Mouse (Mus musculus) Patski (cell line): ENCODE measurements around the gene Atp6v1g1. TPM values are rescaled to one million over a fixed set of nuclear protein-coding genes. Genes with fewer than 3 reads are reported as not detected.

Source experiments
- ATAC-seq: fragments of 100-300 bp; one replicate; pipeline ENCODE4 v1.8.0; 2021
- CTCF ChIA-PET: fragments of 350-600 bp; sonication (Branson Sonifier 250); formaldehyde crosslinking; loops from one replicate; lab custom pipeline; 2022; ENCODE audit warnings: inconsistent platforms; lab: Charles Lee
- POLR2A ChIA-PET: fragments of 350-600 bp; sonication (Branson Sonifier 250); formaldehyde crosslinking; loops from one replicate; lab custom pipeline; 2022; ENCODE audit warnings: antibody characterized with exemption, inconsistent platforms; lab: Charles Lee
- DNase-seq: peaks from one replicate; pipeline ENCODE4 v3.0.0-alpha.2; 2011; ENCODE audit warnings: low read depth, low spot score
- H3K27me3 ChIP-seq: fragments of 371-371 bp; one replicate; pipeline ENCODE4 v1.5.1; 2021
- CTCF ChIP-seq: fragments of 100-300 bp; IDR thresholded peaks from one replicate; pipeline ENCODE4 v1.5.1; 2021
- in situ Hi-C: fragments of 300-500 bp; cut with MboI; formaldehyde crosslinking; loops from 3 replicates; pipeline ENCODE4 v1.11.1; 2018; ENCODE audit warnings: low pct_unique_long_range_greater_than_20kb, mixed read lengths
- polyA plus RNA-seq: library from polyadenylated mRNA; unstranded; gene quantifications from one replicate; pipeline ENCODE4 v1.2.3, GENCODE M21; 2021

The Atp6v1g1 gene
- 230 TPM for polyA plus RNA-seq

DNA sequence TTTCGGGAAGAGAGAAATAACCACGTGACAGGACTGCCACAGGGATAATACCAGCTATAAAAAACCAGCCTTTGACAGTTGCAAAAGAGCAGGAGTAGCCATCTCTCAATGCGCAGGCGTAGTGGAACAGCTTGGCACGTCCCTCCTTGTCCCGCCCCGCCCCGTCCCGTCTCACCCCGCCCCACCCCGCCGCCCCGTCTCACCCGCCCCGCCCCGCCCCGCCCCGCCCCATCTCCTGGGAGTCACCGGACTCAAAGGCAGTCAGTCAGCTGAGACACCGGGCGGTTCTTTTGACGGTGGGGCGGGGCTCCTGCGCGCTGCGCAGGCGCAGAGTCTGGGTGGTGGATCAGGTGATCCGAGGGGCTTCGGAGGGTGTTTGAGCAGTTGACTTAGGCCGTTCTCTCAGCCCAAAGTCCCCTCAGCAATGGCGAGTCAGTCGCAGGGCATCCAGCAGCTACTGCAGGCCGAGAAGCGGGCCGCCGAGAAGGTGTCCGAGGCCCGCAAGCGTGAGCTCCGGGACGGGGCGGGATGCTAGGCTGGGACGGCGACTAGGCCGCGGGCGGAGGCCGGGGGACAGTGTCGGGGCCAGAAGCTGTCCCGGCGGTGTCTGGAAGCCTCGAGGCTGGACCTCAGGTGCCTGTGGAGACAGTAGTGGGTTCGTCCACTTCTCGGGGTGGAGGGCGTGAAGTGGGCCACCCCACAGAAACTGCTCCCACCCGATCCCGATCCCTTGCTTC, at the start of gene Atp6v1g1:
Gene Atp6v1g1 (plus strand): TSS at position 279 of the 737 bp plus-strand sequence.
- ChIA-PET POLR2A (no interaction called here), CTCF (interaction anchor here (0.8 to 1.6 kb wide), 2 partner anchors 9 to 10 kb away, joined by 3 to 5 read pairs; no protein-coding TSS in a partner anchor)
- ATAC-seq (peak; percentile 47), DNase-seq (no peak)
- in situ Hi-C loops = no loop called here
- TF ChIP-seq CTCF = no peak
- H3K27me3 ChIP-seq = no peaks in the 10 kb centered on the region

DNA sequence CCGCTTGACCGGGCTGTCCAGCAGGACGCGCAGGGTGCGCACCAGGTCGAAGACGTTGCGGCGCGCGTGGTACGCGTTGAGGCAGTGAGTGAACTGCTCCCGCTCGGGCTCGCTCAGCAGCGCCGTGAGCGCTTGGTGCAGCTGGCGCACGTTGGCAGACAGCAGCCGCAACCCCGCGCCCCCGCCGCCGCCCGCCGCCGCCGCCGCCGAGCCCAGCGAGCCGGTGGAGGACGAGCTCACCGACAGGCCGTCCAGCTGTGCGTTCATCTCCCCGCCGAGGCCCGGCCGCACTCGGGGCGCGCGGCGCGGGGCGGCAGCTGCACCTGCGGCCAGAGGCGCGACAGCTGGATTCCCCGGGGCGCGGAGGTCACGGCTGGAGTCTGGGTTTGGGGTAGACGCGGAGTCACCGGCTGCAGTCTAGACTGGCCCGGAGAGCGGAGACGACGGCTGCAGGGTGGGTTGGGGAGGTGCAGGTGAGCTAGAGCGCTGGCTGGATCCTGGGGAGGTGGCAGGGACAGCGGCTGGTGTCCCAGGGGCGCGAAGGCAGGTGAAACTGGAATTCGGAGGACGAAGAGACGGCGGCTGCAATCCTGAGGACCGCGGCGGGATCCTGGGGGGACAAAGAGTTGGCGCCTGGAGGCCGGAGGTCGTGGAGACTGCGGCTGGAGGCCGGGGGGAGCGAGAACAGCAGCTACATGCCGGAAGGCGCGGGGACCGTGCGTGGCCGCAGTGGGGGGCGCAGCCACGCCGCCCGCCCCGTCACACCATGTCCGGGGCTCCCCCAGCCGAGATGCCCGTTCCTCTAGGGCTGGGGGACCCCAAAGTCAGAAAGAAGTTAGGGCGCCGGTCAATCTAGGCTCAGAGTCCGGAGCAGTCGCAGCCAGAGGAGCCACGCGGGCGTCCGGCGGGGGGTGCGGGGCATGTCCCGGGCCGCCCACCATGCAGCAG, 49.3 kb upstream of the Atp6v1g1 start:
- no peak for TF ChIP-seq CTCF
- in situ Hi-C loops = loop anchor here (5.0 kb wide), 1 partner anchor 78 kb away; no protein-coding TSS in a partner anchor
- DNase-seq = no peak
- peak; percentile 45 for ATAC-seq
- H3K27me3 ChIP-seq = no peaks in the 10 kb centered on the region
- ChIA-PET CTCF (interaction anchor here (0.7 kb wide), 1 partner anchor 45 kb away, joined by 3 read pairs; no protein-coding TSS in a partner anchor), POLR2A (interaction anchor here (0.6 to 1.2 kb wide), 2 partner anchors 63 to 74 kb away, joined by 3 to 4 read pairs; partner anchors contain the start of gene Tmem268)

DNA sequence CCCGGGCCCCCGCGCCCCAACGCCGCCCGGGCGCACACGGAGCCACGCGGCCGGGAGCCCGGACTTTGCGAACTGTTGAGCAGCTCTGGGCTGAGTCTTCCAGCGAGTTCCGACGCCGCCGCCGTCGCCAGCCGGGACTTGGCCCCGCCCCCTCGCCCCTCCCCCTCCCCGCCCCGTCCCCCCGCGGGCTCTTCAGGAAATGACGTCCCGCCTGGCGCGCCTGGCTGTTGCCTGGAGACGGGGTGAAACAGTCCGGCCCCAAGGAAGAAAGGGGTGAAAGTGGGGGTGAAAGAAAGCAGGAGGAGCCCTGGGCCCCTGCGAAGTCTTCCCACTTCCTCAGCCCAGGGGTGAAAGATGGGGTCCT, 48.7 kb upstream of the Atp6v1g1 start, which contains the start of gene Whrn:
Gene Whrn (minus strand): TSS at position 77 of the 364 bp plus-strand sequence.
- ATAC-seq (peak; percentile 72), DNase-seq (no peak)
- POLR2A ChIA-PET = interaction anchor here (0.6 to 1.2 kb wide), 2 partner anchors 62 to 75 kb away, joined by 3 to 4 read pairs; partner anchors contain the start of gene Tmem268
- in situ Hi-C loops = loop anchor here (5.0 kb wide), 1 partner anchor 79 kb away; no protein-coding TSS in a partner anchor
- no peaks in the 10 kb centered on the region for H3K27me3 ChIP-seq
- CTCF ChIA-PET = no interaction called here
- TF ChIP-seq CTCF = no peak

DNA sequence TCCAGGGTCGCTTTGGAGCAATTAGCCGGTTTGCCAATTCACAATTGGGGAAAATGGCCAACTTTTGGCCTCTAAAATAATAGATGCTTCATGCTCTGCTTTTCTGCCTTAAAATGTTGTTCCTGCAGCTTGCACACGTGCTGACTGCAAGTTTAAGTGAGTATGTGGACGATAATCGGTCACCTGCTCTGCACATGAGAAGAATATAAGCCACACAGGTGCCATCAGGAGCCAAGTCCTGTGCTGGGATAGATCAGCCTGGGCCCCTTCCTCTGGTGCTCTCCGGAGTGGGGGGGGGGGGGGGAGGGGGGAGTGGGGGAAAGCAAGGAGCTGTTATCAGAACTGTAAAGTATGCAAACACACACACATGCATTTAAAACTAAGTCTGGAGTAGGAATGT, 48.3 kb upstream of the Atp6v1g1 start:
- ChIA-PET POLR2A (interaction anchor here (0.6 to 1.2 kb wide), 2 partner anchors 62 to 75 kb away, joined by 3 to 4 read pairs; partner anchors contain the start of gene Tmem268), CTCF (no interaction called here)
- no peak for TF ChIP-seq CTCF
- no peak for ATAC-seq
- in situ Hi-C loops = loop anchor here (5.0 kb wide), 1 partner anchor 79 kb away; no protein-coding TSS in a partner anchor
- no peaks in the 10 kb centered on the region for H3K27me3 ChIP-seq
- no peak for DNase-seq

DNA sequence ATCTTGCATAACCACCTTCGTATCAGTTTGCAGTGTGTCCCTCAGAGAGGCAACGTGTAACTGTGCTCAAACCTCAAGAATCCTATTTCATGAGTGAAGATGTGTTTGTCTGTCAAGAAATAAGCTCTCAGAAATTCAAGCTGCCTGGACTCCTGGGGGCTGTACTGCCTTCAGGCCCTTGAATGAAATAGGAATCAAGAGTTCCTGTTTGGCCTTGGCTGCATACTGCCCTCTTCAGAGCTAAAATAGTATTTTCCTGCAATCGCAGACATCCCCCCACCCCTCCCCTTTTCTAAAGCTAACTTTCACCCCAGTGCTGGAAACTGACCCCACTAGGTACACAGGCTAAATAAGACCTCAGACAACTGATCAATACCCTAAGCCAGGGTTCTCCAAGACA, 46.2 kb upstream of the Atp6v1g1 start:
- DNase-seq = no peak
- no peak for TF ChIP-seq CTCF
- no peaks in the 10 kb centered on the region for H3K27me3 ChIP-seq
- ChIA-PET CTCF (interaction anchor here (1.0 to 1.9 kb wide), 4 partner anchors 10 to 77 kb away, joined by 3 to 6 read pairs (median 4); no protein-coding TSS in a partner anchor), POLR2A (interaction anchor here (0.6 to 0.7 kb wide), 2 partner anchors 246 to 933 kb away, joined by 3 to 4 read pairs; no protein-coding TSS in a partner anchor)
- in situ Hi-C loops = loop anchor here (5.0 kb wide), 1 partner anchor 81 kb away; no protein-coding TSS in a partner anchor
- ATAC-seq = no peak

DNA sequence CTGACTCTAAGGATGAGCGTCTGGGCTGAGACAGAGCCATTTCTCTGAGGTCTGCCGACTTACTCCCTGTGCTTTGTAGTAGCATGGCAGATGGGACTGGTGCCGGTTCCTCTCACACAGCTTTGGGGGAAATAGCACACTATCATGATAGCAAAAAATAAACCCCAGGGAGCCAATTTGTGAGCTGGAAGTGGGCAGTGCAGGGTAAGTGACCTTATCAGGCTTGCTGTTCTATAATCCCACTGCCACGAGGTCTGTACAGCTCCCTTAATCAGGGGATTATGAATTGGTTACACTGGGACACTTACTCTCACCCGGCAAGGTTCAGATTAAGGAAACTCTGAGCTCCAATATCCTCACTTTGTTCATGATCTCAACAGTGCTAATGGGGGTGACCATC, 43.5 kb upstream of the Atp6v1g1 start:
- CTCF ChIA-PET = no interaction called here
- POLR2A ChIA-PET = no interaction called here
- no peaks in the 10 kb centered on the region for H3K27me3 ChIP-seq
- ATAC-seq (no peak), DNase-seq (no peak)
- no peak for TF ChIP-seq CTCF
- in situ Hi-C loops = loop anchor here (5.0 to 25.0 kb wide), 2 partner anchors 341 to 986 kb away; no protein-coding TSS in a partner anchor

DNA sequence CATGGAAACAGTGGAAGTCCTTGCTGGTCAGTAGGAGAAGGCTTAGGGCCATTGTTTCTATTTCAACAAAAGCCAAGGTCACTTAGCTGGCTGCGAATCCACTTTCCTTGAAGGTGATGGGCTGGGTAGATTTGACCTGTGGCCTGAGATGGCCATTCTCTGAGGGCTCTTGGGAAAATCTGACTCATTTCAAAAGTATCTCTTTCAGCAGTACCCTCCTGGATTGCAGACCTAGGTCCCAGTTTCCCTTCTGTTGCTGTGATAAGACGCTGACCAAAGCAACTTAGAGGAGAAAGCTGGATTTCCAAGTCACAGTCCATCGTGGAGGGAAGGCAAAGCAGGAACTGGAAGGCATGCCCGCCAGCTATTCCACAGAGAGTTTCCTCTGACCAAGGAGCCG, 40.6 kb upstream of the Atp6v1g1 start:
- ChIA-PET POLR2A (no interaction called here), CTCF (interaction anchor here (1.5 kb wide), 1 partner anchor 17 kb away, joined by 5 read pairs; no protein-coding TSS in a partner anchor)
- ATAC-seq = no peak
- no peaks in the 10 kb centered on the region for H3K27me3 ChIP-seq
- TF ChIP-seq CTCF = no peak
- in situ Hi-C loops = loop anchor here (5.0 to 25.0 kb wide), 2 partner anchors 338 to 983 kb away; no protein-coding TSS in a partner anchor
- DNase-seq = no peak

DNA sequence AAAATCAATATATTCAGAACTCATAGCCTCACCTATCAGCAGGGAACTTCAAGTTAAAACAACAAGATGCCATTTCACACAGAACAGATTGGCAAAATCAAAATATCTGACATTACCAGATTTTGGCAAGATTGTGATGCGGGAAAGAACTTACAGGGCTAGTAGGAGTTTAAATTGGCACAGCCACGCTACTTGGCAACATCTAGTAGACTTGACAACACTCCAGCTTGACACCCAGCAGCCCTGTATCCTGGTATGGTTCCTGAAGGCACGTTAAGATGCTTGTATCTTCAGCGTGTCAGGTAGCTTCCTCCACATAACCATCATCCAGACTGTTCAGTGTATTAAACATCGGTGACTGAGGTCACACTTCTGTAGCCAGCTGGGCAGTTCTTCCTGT, 37.1 kb upstream of the Atp6v1g1 start:
- no peaks in the 10 kb centered on the region for H3K27me3 ChIP-seq
- TF ChIP-seq CTCF = no peak
- in situ Hi-C loops = loop anchor here (25.0 kb wide), 1 partner anchor 980 kb away; no protein-coding TSS in a partner anchor
- ChIA-PET CTCF (no interaction called here), POLR2A (no interaction called here)
- ATAC-seq = no peak
- no peak for DNase-seq

DNA sequence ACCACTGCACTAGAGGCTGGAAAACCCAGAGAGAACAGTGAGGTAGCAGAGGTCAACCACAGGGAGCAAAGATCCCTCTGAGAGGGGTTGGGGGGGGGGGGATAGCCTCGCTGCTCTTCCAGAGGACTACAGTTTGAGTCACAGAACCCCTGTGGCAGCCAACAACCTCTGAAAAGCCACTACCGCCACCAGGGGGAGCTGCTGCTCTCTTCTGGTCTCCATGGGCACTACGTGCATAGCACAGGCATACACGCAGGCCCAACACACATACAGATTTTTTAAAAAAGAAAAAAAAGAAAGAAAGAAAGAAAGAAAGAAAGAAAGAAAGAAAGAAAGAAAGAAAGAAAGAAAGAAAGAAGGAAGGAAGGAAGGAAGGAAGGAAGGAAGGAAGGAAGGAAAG, 36.3 kb upstream of the Atp6v1g1 start:
- ATAC-seq (no peak), DNase-seq (no peak)
- no peaks in the 10 kb centered on the region for H3K27me3 ChIP-seq
- POLR2A ChIA-PET = no interaction called here
- peak; percentile 66 for TF ChIP-seq CTCF
- in situ Hi-C loops = loop anchor here (25.0 kb wide), 1 partner anchor 979 kb away; no protein-coding TSS in a partner anchor
- CTCF ChIA-PET = interaction anchor here (0.6 to 1.5 kb wide), 3 partner anchors 10 to 182 kb away, joined by 3 to 4 read pairs (median 3); no protein-coding TSS in a partner anchor
